Comparison of ENCODE assay signal across 1 mouse cellular context in the genomic region with DNA sequence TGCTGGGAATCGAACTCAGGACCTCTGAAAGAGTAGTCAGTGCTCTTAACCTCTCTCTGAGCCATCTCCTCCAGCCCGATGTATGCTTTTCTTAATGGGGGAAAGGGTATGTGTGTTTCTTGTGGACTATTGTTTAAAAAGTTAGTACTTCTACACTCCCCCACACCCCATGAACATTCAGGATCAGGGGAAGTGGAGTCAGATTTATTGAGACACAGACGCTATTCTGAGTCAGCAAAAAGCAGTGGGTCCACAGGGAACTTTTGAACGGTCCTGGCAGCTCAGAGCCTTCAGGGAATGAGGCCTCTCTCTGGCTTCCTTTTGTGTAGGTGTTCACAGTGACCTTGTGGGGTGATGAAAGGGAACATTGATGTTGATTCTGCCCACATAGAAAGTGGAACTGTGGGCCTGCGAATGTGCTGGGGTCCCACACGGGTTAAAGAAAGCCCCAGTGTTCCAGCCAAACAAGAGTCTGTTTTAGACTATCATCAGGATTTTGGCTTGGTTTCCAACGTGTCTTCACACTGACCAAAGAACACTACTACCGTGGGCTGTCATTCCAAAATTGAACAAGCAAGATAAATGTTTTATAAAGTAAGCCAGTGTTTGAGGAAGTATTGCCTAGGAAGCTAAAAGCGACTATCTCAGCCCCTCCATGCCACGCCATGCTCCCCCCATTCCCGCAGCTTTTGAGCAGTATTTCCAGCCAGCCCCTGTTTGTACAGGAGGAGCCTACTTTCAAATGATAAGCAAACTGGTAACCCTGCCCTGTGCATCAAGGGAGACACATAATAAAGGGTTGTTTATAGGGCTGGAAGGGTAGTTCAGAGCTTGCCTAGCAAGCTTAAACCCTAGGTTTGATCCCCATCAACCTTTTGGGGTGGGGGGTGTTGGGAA.
TF ChIP-seq lines count a peak whose summit lies in the region.

No protein-coding gene starts in this region.

TF ChIP-seq in MEL, 35 proteins besides CTCF, POLR2A, EP300 and RAD21 (continued from another document):
- TF ChIP-seq GABPA (IDR thresholded peaks at IDR 0.05; ENCODE audit: low read depth, low read length) (no peak), CHD2 (IDR thresholded peaks at IDR 0.05; ENCODE audit: low read length) (no peak), CHD1 (IDR thresholded peaks at IDR 0.05; ENCODE audit: low read depth, low read length) (no peak), GATA1 (IDR thresholded peaks at IDR 0.05; ENCODE audit: low read depth, low read length) (peak; percentile 32; the same call in 1 of the 2 replicates), SMC3 (IDR thresholded peaks at IDR 0.05; ENCODE audit: low read depth, low read length) (no peak), ETS1 (IDR thresholded peaks at IDR 0.05; ENCODE audit: low read depth, low read length) (no peak), MAZ (IDR thresholded peaks at IDR 0.05; ENCODE audit: low read depth, low read length) (0 out of 2 replicates have a peak, but pooled peaks have one; percentile 36), MYB (IDR thresholded peaks at IDR 0.05; ENCODE audit: low read depth, low read length) (no peak), USF1 (IDR thresholded peaks at IDR 0.05; ENCODE audit: low read depth, low read length) (no peak), ZNF384 (IDR thresholded peaks at IDR 0.05; ENCODE audit: low read depth, low read length) (no peak), TCF12 (IDR thresholded peaks at IDR 0.05; ENCODE audit: low read depth, low read length) (peak; percentile 25; the same call in 1 of the 2 replicates), MAX (IDR thresholded peaks at IDR 0.05; ENCODE audit: low read length) (no peak; the same call in 1 of the 2 replicates), ZMIZ1 (IDR thresholded peaks at IDR 0.05; ENCODE audit: low read depth, low read length) (no peak), TBP (IDR thresholded peaks at IDR 0.05; ENCODE audit: low read depth, low read length) (0 out of 2 replicates have a peak, but pooled peaks have one; percentile 43), RCOR1 (IDR thresholded peaks at IDR 0.05; ENCODE audit: low read depth, low read length) (no peak; the same call in 1 of the 2 replicates), USF2 (IDR thresholded peaks at IDR 0.05; ENCODE audit: borderline replicate concordance in 1 of 2, insufficient read depth in 1 of 2, low read depth in 1 of 2, low read length in 2 of 2) (no peak), MAFK (IDR thresholded peaks at IDR 0.05; ENCODE audit: borderline replicate concordance, low read depth, low read length) (peak; percentile 76), JUND (IDR thresholded peaks at IDR 0.05; ENCODE audit: low read depth, low read length) (no peak), POLR2AphosphoS5 (IDR thresholded peaks at IDR 0.05; ENCODE audit: borderline replicate concordance, low read depth, low read length) (no peak), MEF2A (IDR thresholded peaks at IDR 0.05; ENCODE audit: extremely low read depth, insufficient replicate concordance, low read depth, low read length, poor library complexity, severe bottlenecking) (no peak), HCFC1 (IDR thresholded peaks at IDR 0.05; ENCODE audit: low read depth, low read length) (0 out of 2 replicates have a peak, but pooled peaks have one; percentile 25), MXI1 (IDR thresholded peaks at IDR 0.05; ENCODE audit: low read depth, low read length) (no peak; the same call in 1 of the 2 replicates), MYC (IDR thresholded peaks at IDR 0.05; ENCODE audit: low read depth, low read length) (0 out of 2 replicates have a peak, but pooled peaks have one; percentile 41), ELF1 (IDR thresholded peaks at IDR 0.05; ENCODE audit: low read depth, low read length) (no peak), BHLHE40 (IDR thresholded peaks at IDR 0.05; ENCODE audit: borderline replicate concordance, low read depth, low read length) (no peak), ZKSCAN1 (IDR thresholded peaks at IDR 0.05; ENCODE audit: low read depth, low read length) (no peak), NELFE (IDR thresholded peaks at IDR 0.05; ENCODE audit: low read depth, low read length) (peak; percentile 25; the same call in 1 of the 2 replicates), UBTF (IDR thresholded peaks at IDR 0.05; ENCODE audit: borderline replicate concordance, insufficient read depth, low read depth, low read length) (no peak), E2F4 (IDR thresholded peaks at IDR 0.05; ENCODE audit: borderline replicate concordance, low read depth, low read length) (no peak), SIN3A (IDR thresholded peaks at IDR 0.05; ENCODE audit: low read length) (peak; percentile 56), ZC3H11A (IDR thresholded peaks at IDR 0.05; ENCODE audit: low read depth, low read length) (no peak), TAL1 (IDR thresholded peaks at IDR 0.05; ENCODE audit: low read length) (peak; percentile 46)
TF ChIP-seq in MEL: peak in this region for 10.
